Mouse (Mus musculus): Measurements from ENCODE around the gene Mfrp. TPM values are rescaled to one million over a fixed set of nuclear protein-coding genes. Genes with fewer than 3 reads are reported as not detected.

Mfrp gene
- polyA plus RNA-seq, 2 experiments, result 0.08 to 0.18 TPM

DNA sequence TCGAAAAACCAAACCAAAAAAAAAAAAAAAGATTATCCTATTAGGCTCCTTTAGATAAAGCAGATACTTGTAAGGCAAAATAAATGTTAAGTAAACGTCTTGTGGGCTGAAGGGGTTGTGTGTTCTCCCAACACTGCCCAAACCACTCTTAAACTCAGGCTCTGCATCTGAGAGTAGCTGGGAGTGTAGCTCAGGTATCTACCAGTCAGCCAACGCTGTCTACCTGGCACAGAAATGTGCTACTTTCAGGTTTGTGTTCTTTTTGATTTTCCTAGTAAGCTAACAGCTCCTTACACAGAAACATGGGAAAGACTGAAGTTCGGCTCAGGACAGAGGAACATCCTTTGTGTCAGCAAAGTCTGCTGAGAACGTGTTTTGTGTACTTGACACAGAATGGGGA, 30.7 kb downstream of the Mfrp start:
- ATAC-seq (ENCODE audit: low FRiP score, low read depth) (no peak), DNase-seq (ENCODE audit: low spot score) (no peak)
- Histone ChIP-seq H3K4me1 (ENCODE audit: control insufficient read depth, insufficient read depth, low read length) (peaks cover 42% of the 10 kb centered on the region), H3K27ac (replicated peaks; ENCODE audit: low read depth, low read length) (no peak overlapping the region), H3K4me3 (replicated peaks; ENCODE audit: low read length) (no peak overlapping the region), H3K36me3 (ENCODE audit: control insufficient read depth, insufficient read depth, low read length) (peaks cover 9% of the 10 kb centered on the region), H3K9me3 (ENCODE audit: control insufficient read depth, low read length) (no peaks in the 10 kb centered on the region), H3K27me3 (ENCODE audit: control insufficient read depth, insufficient read depth, low read length) (peaks cover 4% of the 10 kb centered on the region; the same call in 1 of the 2 replicates), H3K4me2 (replicated peaks; ENCODE audit: low read depth, low read length, severe bottlenecking) (no peak overlapping the region), H3K9ac (ENCODE audit: low read depth, low read length, severe bottlenecking) (no peak overlapping the region)
- WGBS, result 70% methylated on average over 5 of the region's 5 CpGs
- no peak for TF ChIP-seq POLR2A (IDR thresholded peaks at IDR 0.05; ENCODE audit: borderline replicate concordance, extremely low read depth, insufficient read depth, insufficient read length)

DNA sequence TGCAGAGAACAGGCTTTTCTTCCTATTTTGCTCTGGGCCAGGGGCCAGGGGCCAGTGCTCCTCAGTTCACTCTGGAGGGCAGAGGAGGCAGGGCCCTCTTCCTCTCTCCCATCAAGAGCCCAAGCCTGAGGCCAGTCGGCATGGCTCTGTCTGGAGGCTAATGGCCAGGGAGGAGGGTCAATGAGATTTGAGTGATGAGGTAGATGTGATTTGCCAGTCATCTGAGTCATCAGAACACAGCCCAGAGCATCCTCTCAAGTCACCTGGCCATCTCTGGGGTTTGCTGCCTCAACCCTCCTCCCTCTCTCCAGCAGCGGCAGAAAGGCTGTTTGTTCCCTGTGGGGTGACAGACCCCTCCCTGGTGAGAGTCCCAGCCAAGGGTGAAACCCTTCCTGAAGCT, 31.8 kb downstream of the Mfrp start:
- H3K9ac ChIP-seq (ENCODE audit: low read depth, low read length, severe bottlenecking), result peak overlapping the region; percentile 66; the same call in 1 of the 2 replicates
- 0% methylated on average over 2 of the region's 2 CpGs for WGBS
- H3K27ac ChIP-seq (replicated peaks; ENCODE audit: low read depth, low read length), result no peak overlapping the region

DNA sequence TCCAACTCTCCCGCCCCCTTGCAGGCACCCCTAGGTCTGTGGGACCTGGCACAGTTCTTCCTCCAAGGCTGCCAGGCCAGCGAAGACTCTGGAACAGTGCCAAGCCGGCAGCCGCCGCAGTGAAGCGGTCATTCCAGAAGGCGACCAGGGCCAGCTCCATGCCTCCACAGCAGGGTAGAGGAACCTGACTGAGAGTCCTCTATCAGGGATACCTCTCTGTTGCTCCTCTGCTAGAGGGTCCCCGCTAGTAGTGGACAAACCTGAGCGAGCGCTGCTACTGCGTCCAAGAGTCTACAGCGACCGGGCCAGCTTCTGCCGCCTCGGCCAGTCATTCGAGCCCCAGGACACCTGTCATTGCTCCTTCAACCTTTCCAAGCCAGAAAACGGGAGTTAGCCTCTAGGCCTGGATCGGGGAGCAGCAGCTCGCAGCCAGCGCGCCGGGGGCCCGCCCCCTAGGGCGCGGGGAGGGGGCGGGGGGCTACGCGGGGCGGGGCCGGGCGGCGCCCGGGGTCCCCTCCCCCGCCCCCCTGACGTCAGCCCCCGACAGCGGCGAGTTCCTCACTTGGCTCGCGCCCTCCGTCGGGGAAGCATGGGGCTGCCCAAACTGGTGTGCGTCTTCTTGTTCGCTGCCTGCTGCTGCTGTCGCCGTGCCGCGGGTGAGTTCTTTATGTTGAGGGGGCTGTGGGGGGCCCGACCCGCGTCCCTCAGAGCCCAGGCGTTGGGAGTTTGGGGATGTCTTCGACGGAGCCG, 32.7 kb downstream of the Mfrp start, which contains the start of gene Mcam:
Mcam (plus strand) TSS at position 369 of the 750 bp plus-strand sequence.
- Histone ChIP-seq H3K4me1 (ENCODE audit: control insufficient read depth, insufficient read depth, low read length) (peaks cover 42% of the 10 kb centered on the region), H3K27me3 (ENCODE audit: control insufficient read depth, insufficient read depth, low read length) (peaks cover 4% of the 10 kb centered on the region; the same call in 1 of the 2 replicates), H3K36me3 (ENCODE audit: control insufficient read depth, insufficient read depth, low read length) (peaks cover 27% of the 10 kb centered on the region), H3K4me3 (replicated peaks; ENCODE audit: low read length) (peak within 1 kb of the TSS; percentile 67), H3K9me3 (ENCODE audit: control insufficient read depth, low read length) (no peaks in the 10 kb centered on the region), H3K27ac (replicated peaks; ENCODE audit: low read depth, low read length) (peak within 1 kb of the TSS; percentile 72), H3K4me2 (replicated peaks; ENCODE audit: low read depth, low read length, severe bottlenecking) (peak within 1 kb of the TSS; percentile 89), H3K9ac (ENCODE audit: low read depth, low read length, severe bottlenecking) (peak within 1 kb of the TSS; percentile 66)
- DNase-seq (ENCODE audit: low spot score) (peak; percentile 68), ATAC-seq (ENCODE audit: low FRiP score, low read depth) (peak; percentile 75)
- TF ChIP-seq POLR2A (IDR thresholded peaks at IDR 0.05; ENCODE audit: borderline replicate concordance, extremely low read depth, insufficient read depth, insufficient read length), result 0 out of 2 replicates have a peak, but pooled peaks have one; percentile 36
- WGBS, result 1% methylated on average over 29 of the region's 55 CpGs

More for the DNA sequence above, 31.8 kb downstream of the Mfrp start:
- H3K27me3 ChIP-seq (ENCODE audit: control insufficient read depth, insufficient read depth, low read length), result peaks cover 4% of the 10 kb centered on the region; the same call in 1 of the 2 replicates
- DNase-seq (ENCODE audit: low spot score) (no peak), ATAC-seq (ENCODE audit: low FRiP score, low read depth) (no peak)
- no peak for TF ChIP-seq POLR2A (IDR thresholded peaks at IDR 0.05; ENCODE audit: borderline replicate concordance, extremely low read depth, insufficient read depth, insufficient read length)
- H3K4me3 ChIP-seq (replicated peaks; ENCODE audit: low read length), result peak overlapping the region; percentile 67
- H3K4me2 ChIP-seq (replicated peaks; ENCODE audit: low read depth, low read length, severe bottlenecking), result peak overlapping the region; percentile 89; the same call in 1 of the 2 replicates
- H3K36me3 ChIP-seq (ENCODE audit: control insufficient read depth, insufficient read depth, low read length), result peaks cover 18% of the 10 kb centered on the region
- H3K9me3 ChIP-seq (ENCODE audit: control insufficient read depth, low read length), result no peaks in the 10 kb centered on the region
- peaks cover 42% of the 10 kb centered on the region for H3K4me1 ChIP-seq (ENCODE audit: control insufficient read depth, insufficient read depth, low read length)

DNA sequence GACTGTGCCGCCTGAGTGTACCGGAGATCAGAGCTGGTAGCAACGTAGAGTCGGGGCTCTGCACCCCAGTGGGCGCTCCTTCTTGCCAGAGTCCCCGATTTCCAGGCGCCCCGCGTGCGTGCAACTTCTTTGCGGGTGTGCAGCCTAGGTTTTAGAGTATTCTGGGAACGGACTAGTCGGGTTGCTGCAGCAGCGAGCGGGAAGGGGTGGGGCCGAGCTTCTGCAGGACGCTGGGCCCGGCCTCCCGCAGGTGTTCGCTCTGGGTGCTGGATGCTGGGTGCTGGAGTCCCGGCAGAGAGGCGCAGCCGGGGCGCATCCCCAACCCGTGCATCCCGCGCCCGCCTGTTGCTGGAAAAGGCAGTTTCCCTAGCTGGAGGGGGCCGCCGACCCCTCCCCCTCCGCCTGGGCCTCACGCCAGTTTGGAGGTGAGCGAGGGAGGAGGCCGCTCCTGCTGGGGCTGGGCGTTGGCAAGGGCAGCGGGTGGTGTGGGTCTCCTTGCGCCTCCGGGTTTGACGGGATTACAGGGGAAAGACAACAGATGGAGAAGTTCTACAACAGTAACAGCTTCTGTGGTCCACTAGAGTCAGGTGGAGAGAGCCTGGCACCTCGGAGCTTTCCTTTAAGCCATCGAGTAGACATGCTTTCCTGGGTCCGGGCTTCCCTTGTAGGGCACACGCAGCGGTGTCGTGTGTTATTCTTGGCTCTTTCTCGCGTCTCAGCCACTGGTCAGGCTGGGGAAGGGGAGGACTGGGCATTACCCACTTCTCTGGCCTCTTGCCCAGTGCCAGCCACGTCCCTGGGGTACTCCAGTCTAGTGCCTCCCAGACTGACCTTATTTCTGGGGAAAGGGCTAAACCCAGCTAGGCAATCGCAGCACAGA, 33.6 kb downstream of the Mfrp start:
- DNase-seq (ENCODE audit: low spot score) (peak; percentile 24), ATAC-seq (ENCODE audit: low FRiP score, low read depth) (peak; percentile 21; the same call in 1 of the 2 replicates)
- 1% methylated on average over 47 of the region's 49 CpGs for WGBS
- peaks cover 35% of the 10 kb centered on the region for H3K36me3 ChIP-seq (ENCODE audit: control insufficient read depth, insufficient read depth, low read length)
- H3K4me3 ChIP-seq (replicated peaks; ENCODE audit: low read length), result peak overlapping the region; percentile 67
- peaks cover 35% of the 10 kb centered on the region for H3K4me1 ChIP-seq (ENCODE audit: control insufficient read depth, insufficient read depth, low read length)
- no peak for TF ChIP-seq POLR2A (IDR thresholded peaks at IDR 0.05; ENCODE audit: borderline replicate concordance, extremely low read depth, insufficient read depth, insufficient read length)
- peaks cover 4% of the 10 kb centered on the region; the same call in 1 of the 2 replicates for H3K27me3 ChIP-seq (ENCODE audit: control insufficient read depth, insufficient read depth, low read length)
- peak overlapping the region; percentile 72 for H3K27ac ChIP-seq (replicated peaks; ENCODE audit: low read depth, low read length)
- H3K4me2 ChIP-seq (replicated peaks; ENCODE audit: low read depth, low read length, severe bottlenecking), result peak overlapping the region; percentile 89
- H3K9ac ChIP-seq (ENCODE audit: low read depth, low read length, severe bottlenecking), result peak overlapping the region; percentile 66
- H3K9me3 ChIP-seq (ENCODE audit: control insufficient read depth, low read length), result no peaks in the 10 kb centered on the region
